In genomic region chr7:66842021-66842420, GRCm38 (mm10) we compare ENCODE assay signal across 8 mouse cellular contexts. TPM values are rescaled to one million over a fixed set of nuclear protein-coding genes. Genes with fewer than 3 reads are reported as not detected.
DNase-seq lines count a peak whose midpoint lies in the region; ATAC-seq and TF ChIP-seq lines count a peak whose summit lies in the region.

No protein-coding gene starts in this region.

- H3K36me3 ChIP-seq in midbrain, embryonic 14.5 days (ENCODE audit: control insufficient read depth, insufficient read depth, low read length) = no peaks in the 10 kb centered on the region
- H3K36me3 ChIP-seq in midbrain, embryonic 13.5 days = no peaks in the 10 kb centered on the region
- no peaks in the 10 kb centered on the region for H3K36me3 ChIP-seq in liver, embryonic 14.5 days (replicated peaks; ENCODE audit: control insufficient read depth, insufficient read depth, low read depth)

- H3K9ac ChIP-seq in midbrain, embryonic 14.5 days (replicated peaks; ENCODE audit: low read length) = no peak overlapping the region
- H3K9ac ChIP-seq in midbrain, embryonic 13.5 days (replicated peaks) = no peak overlapping the region
- no peak overlapping the region for H3K9ac ChIP-seq in liver, embryonic 14.5 days (replicated peaks)

- no peak for TF ChIP-seq POLR2A in cerebellum, adult 2 months (IDR thresholded peaks at IDR 0.05; ENCODE audit: borderline replicate concordance, insufficient read depth, low read length)

- peaks cover 11% of the 10 kb centered on the region for H3K27me3 ChIP-seq in midbrain, embryonic 14.5 days (ENCODE audit: control insufficient read depth, insufficient read depth, low read length)
- H3K27me3 ChIP-seq in midbrain, embryonic 13.5 days = peaks cover 26% of the 10 kb centered on the region
- H3K27me3 ChIP-seq in cerebellum, adult 2 months (ENCODE audit: control insufficient read depth, insufficient read depth, low read length) = peaks cover 2% of the 10 kb centered on the region; the same call in 1 of the 2 replicates
- H3K27me3 ChIP-seq in liver, embryonic 14.5 days (ENCODE audit: control insufficient read depth, insufficient read depth, low read length) = peaks cover 23% of the 10 kb centered on the region

- TF ChIP-seq EP300 in liver, embryonic 14.5 days (IDR thresholded peaks at IDR 0.05; ENCODE audit: low read depth) = no peak

- TF ChIP-seq CTCF in cerebellum, adult 2 months (IDR thresholded peaks at IDR 0.05; ENCODE audit: borderline replicate concordance, insufficient read depth, low read depth, low read length) = peak; percentile 53; the same call in 1 of the 2 replicates
- peak; percentile 52 for TF ChIP-seq CTCF in liver, embryonic 14.5 days (IDR thresholded peaks at IDR 0.05; ENCODE audit: low read depth)

- H3K27ac ChIP-seq in midbrain, embryonic 14.5 days (replicated peaks; ENCODE audit: low read depth, low read length) = no peak overlapping the region
- no peak overlapping the region for H3K27ac ChIP-seq in midbrain, embryonic 13.5 days
- H3K27ac ChIP-seq in cerebellum, adult 2 months (ENCODE audit: insufficient read depth, low read length) = no peak overlapping the region
- H3K27ac ChIP-seq in liver, embryonic 14.5 days = no peak overlapping the region

- peak; percentile 68 for DNase-seq in midbrain, embryonic 14.5 days
- peak; percentile 50 to 66 for DNase-seq in cerebellum, adult 2 months
- DNase-seq in gastrocnemius, adult 18-20 months (ENCODE audit: low spot score) = peak; percentile 73
- peak; percentile 60 to 65 for DNase-seq in kidney, postnatal 25 days
- peak in 1 of 3 experiments; percentile 6 for DNase-seq in liver, embryonic 14.5 days (ENCODE audit: low read depth in 3 of 3, low spot score in 3 of 3)
- DNase-seq in right cerebral cortex, adult 18-20 months = peak; percentile 91
- DNase-seq in urinary bladder, postnatal 4 days (ENCODE audit: low spot score in 2 of 2) = peak; percentile 82 to 87

- ATAC-seq in midbrain, embryonic 14.5 days (ENCODE audit: low FRiP score, low TSS enrichment) = no peak
- ATAC-seq in midbrain, embryonic 13.5 days = no peak
- no peak for ATAC-seq in liver, embryonic 14.5 days (ENCODE audit: insufficient read depth)

- H3K4me3 ChIP-seq in midbrain, embryonic 14.5 days (replicated peaks; ENCODE audit: low read depth, low read length) = no peak overlapping the region
- H3K4me3 ChIP-seq in midbrain, embryonic 13.5 days (replicated peaks) = no peak overlapping the region
- no peak overlapping the region for H3K4me3 ChIP-seq in cerebellum, adult 2 months (replicated peaks; ENCODE audit: insufficient read depth, low read depth, low read length)
- no peak overlapping the region for H3K4me3 ChIP-seq in liver, embryonic 14.5 days (ENCODE audit: insufficient read depth in 1 of 2, low read depth in 2 of 2, low read length in 2 of 2)

- no peak overlapping the region for H3K4me2 ChIP-seq in midbrain, embryonic 14.5 days (ENCODE audit: low read length)
- H3K4me2 ChIP-seq in midbrain, embryonic 13.5 days (replicated peaks) = no peak overlapping the region
- H3K4me2 ChIP-seq in liver, embryonic 14.5 days (ENCODE audit: low read depth) = no peak overlapping the region

- no peaks in the 10 kb centered on the region for H3K9me3 ChIP-seq in midbrain, embryonic 14.5 days (ENCODE audit: control insufficient read depth, low read length)
- no peaks in the 10 kb centered on the region for H3K9me3 ChIP-seq in midbrain, embryonic 13.5 days
- no peaks in the 10 kb centered on the region for H3K9me3 ChIP-seq in liver, embryonic 14.5 days (ENCODE audit: control insufficient read depth, low read length)

- 57% methylated on average over 10 of the region's 10 CpGs for WGBS in midbrain, embryonic 14.5 days
- WGBS in midbrain, embryonic 13.5 days = 54% methylated on average over 10 of the region's 10 CpGs
- WGBS in cerebellum, adult 2 months = 31% methylated on average over 10 of the region's 10 CpGs
- WGBS in liver, embryonic 14.5 days (ENCODE audit: insufficient replicate concordance) = 43% methylated on average over 10 of the region's 10 CpGs

- H3K4me1 ChIP-seq in midbrain, embryonic 14.5 days (ENCODE audit: control insufficient read depth, insufficient read depth, low read length) = peaks cover 8% of the 10 kb centered on the region; the same call in 1 of the 2 replicates
- H3K4me1 ChIP-seq in midbrain, embryonic 13.5 days (replicated peaks) = peaks cover 16% of the 10 kb centered on the region
- H3K4me1 ChIP-seq in cerebellum, adult 2 months (ENCODE audit: control insufficient read depth, insufficient read depth, low read length) = peaks cover 3% of the 10 kb centered on the region; the same call in 1 of the 2 replicates
- H3K4me1 ChIP-seq in liver, embryonic 14.5 days (replicated peaks; ENCODE audit: control insufficient read depth in 2 of 2, insufficient read depth in 2 of 2, low read length in 1 of 2) = peaks cover 0 to 3% of the 10 kb centered on the region in 2 experiments; a peak in 1 of 4 replicates

RNA-seq across cellular contexts. Expression of gene Adamts17, which starts 2.5 kb away (rescaled TPM):
- polyA plus RNA-seq in midbrain, embryonic 14.5 days (2014; fragmentation: Nextera tagmentation; extraction: Ambion mirVana) = 2.6 and 2.8 TPM in 2 replicates
- 1.3 and 1.4 TPM in 2 replicates for polyA plus RNA-seq in midbrain, embryonic 13.5 days (2015; fragmentation: Nextera tagmentation; extraction: Ambion mirVana)
- polyA plus RNA-seq in cerebellum, adult 2 months (2012; rRNA removed) = 1.5 TPM in 2 replicates
- total RNA-seq in gastrocnemius, adult 18-20 months (2021) = under 1 TPM in 1 of 2 experiments, not detected in 1; 0.50 TPM
- 0.08 and 0.15 TPM in 2 replicates for polyA plus RNA-seq in liver, embryonic 14.5 days (2012; rRNA removed)
- 0.11 TPM in 1 of 2 replicates, not detected in the other for polyA plus RNA-seq in liver, embryonic 14.5 days (2014; fragmentation: Nextera tagmentation; extraction: Ambion mirVana)
